Mouse (Mus musculus) effector memory CD4-positive, alpha-beta T cell, adult 5 months (primary cell): Measurements from ENCODE around the gene Ccne1. TPM values are rescaled to one million over a fixed set of nuclear protein-coding genes. Genes with fewer than 3 reads are reported as not detected.

Experiments
- polyA plus RNA-seq: library from polyadenylated mRNA; unstranded; fragments of 100-300 nt; shearing (Covaris generic); gene quantifications from one replicate; pipeline ENCODE4 v1.2.1, GENCODE M21; 2017

The Ccne1 gene
- 3.4 TPM for polyA plus RNA-seq

GRCm38 (mm10) chr7:38107371-38108259 is at the start of gene Ccne1:
Gene Ccne1 (minus strand): TSS chr7:38107534.

Other genes starting within 250 kb of the Ccne1 start
- 49.2 TPM for gene Uri1, start 84.0 kb downstream of the Ccne1 start, polyA plus RNA-seq
- gene 1600014C10Rik, start 75.7 kb upstream of the Ccne1 start, polyA plus RNA-seq = 29.4 TPM
- 0.90 TPM for gene Plekhf1, start 120.5 kb upstream of the Ccne1 start, polyA plus RNA-seq
- 42.8 TPM for gene Pop4, start 163.9 kb upstream of the Ccne1 start, polyA plus RNA-seq